Mouse (Mus musculus): ENCODE results near the gene Zfp987.
"Not testable (repeated sequence)": the region's sequence is repeated elsewhere in the genome, so short reads cannot be mapped to it uniquely, and the experiment has no call there.

DNA sequence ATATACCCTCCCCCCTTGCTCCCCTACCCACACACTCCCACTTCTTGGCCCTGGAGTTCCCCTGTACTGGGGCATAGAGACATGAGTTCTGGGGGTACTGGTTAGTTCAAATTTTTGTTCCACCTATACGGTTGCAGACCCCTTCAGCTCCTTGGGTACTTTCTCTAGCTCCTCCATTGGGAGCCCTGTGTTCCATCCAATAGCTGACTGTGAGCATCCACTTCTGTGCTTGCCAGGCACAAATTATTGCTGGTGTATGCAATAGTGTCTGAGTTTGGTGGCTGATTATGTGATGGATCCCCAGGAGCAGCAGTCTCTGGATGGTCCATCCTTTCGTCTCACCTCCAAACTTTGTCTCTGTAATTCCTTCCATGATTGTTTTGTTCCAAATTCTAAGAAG, 43.7 kb upstream of the Zfp987 start:
- TF ChIP-seq POLR2A, CTCF (IDR thresholded peaks at IDR 0.05; ENCODE audit: extremely low read depth, insufficient read depth, low read length): not testable (repeated sequence)

All from cortical plate, adult 2 months (tissue).